Mouse (Mus musculus): Measurements from ENCODE around the gene 1300017J02Rik.

1300017J02Rik gene

DNA sequence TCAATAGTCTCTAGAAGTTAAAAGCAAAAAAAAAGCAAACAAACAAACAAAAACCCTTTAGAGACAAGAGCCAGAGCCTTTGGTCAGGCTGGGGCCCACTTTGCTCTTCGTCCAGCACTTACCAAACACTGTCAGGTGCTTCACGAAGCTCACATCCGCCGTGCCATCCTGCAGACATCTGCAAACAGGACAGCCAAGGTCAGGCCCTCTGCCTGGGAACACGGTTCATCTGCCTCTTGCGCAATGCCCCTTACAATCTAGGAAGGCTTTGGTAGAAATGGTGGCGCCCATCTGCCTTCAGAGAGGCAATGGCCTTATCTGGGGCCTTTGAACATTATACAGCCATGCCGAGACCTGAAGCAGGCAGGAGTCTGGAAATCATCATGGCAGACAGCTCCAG is 30.1 kb downstream of the 1300017J02Rik start:
- DNase-seq (ENCODE audit: low spot score in 2 of 2): no peak

GRCm38 (mm10) chr9:103271104-103271503 is 33.8 kb downstream of the 1300017J02Rik start:
- DNase-seq (ENCODE audit: low spot score in 2 of 2): no peak

- DNase-seq (ENCODE audit: low spot score in 2 of 2): no peak
These were observed 39.1 kb downstream of the 1300017J02Rik start for GRCm38 (mm10) chr9:103265778-103266177.

DNA sequence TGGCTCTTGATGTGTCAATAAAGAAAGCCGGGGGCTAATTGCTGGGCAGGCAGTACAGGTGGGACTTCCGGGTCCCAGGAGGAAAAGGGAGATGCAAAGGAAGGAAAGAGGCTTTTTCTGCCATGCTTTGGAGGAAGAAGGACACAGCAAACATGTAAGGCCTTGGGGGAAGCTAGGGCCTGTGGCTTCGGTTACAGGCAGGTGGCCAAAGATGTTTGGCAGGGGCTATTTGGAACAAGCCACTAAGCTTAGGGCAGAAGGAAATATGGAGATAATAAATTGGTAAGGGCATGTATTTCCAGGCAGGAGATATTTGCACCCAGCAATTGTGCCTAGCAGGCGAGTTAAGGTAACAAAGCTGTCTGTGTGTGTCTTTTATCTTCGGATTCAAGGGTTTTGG is 52.0 kb downstream of the 1300017J02Rik start:
- DNase-seq (ENCODE audit: low spot score in 2 of 2): no peak

GRCm38 (mm10) chr9:103248618-103249017 is 56.3 kb downstream of the 1300017J02Rik start:
- no peak for DNase-seq (ENCODE audit: low spot score in 2 of 2)

GRCm38 (mm10) chr9:103246526-103247168 is 58.2 kb downstream of the 1300017J02Rik start:
- no peak for DNase-seq (ENCODE audit: low spot score in 2 of 2)

GRCm38 (mm10) chr9:103243640-103244039 is 61.2 kb downstream of the 1300017J02Rik start:
- DNase-seq (ENCODE audit: low spot score in 2 of 2): no peak

DNA sequence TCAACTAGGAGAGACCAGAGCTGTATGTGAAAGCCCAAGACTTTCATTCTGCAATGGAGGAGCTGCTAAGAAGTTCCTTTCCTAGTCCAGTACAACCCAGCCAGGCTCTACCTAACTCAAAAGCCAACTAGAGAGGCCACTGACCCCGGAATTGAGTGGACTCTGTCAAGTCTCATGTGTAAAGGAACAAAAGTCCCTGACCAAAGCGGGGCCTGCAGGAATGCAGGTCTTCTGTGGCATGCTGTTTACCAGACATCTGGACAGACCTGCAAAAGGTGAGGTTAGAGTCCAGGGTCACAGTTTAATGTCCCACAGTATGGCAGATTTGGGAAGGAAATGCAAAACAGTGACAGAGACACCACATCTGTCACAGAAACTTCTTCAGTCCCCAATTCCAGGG is 63.7 kb downstream of the 1300017J02Rik start:
- DNase-seq (ENCODE audit: low spot score in 2 of 2): no peak

DNA sequence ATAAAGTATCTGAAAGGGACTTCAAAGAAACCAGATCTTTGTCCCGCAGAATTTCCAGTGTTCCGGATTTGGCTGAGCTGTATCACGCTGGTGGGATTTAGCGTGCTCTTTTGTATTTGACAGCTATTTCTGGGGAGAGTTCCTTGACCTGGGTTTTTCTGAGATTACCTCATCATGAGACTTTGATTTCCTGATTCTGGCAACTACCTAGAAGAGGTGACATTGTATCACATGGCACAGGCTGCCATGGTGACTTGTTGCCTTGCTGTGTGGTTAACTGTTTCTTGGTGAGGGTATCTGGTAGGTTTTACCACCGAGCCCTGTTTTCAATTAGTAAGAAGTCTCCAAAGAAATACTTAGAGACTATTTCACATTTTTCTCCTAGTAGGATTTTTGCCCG is 65.4 kb downstream of the 1300017J02Rik start:
- no peak for DNase-seq (ENCODE audit: low spot score in 2 of 2)

DNA sequence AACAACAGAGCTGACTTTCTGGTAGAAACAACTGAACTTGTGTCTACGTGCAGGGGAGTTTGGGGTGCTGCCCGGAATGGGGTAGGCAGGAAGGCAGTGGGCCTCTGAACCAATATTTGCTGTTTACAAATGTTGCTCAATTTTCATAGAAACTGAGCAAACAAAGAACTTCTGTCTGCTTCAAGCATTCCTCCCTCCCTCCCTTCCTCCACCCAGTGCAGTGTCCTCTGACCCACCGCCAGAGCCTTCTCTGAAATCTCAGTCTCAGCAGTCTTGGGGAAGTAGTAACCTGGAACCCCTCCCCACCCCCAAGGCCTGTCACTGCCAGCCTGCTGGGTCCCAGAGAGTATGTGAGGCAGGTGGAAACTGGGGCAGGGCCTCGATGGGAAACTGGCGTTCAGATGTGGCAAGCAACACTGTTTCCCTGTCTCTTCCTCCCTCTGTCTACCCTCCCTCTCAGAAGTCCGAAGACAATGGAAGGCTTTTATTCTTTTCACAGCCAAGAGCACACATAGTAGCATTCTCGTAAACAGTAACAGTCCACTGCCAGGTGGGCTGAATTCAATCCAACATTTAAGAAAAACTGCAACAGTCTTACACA is 70.2 kb downstream of the 1300017J02Rik start:
- no peak for DNase-seq (ENCODE audit: low spot score in 2 of 2)

- DNase-seq (ENCODE audit: low spot score in 2 of 2): no peak
These were observed 70.8 kb downstream of the 1300017J02Rik start for GRCm38 (mm10) chr9:103234059-103234458.

GRCm38 (mm10) chr9:103233006-103233395 is 71.9 kb downstream of the 1300017J02Rik start:
- peak; percentile 45 to 71 for DNase-seq (ENCODE audit: low spot score in 2 of 2)

DNA sequence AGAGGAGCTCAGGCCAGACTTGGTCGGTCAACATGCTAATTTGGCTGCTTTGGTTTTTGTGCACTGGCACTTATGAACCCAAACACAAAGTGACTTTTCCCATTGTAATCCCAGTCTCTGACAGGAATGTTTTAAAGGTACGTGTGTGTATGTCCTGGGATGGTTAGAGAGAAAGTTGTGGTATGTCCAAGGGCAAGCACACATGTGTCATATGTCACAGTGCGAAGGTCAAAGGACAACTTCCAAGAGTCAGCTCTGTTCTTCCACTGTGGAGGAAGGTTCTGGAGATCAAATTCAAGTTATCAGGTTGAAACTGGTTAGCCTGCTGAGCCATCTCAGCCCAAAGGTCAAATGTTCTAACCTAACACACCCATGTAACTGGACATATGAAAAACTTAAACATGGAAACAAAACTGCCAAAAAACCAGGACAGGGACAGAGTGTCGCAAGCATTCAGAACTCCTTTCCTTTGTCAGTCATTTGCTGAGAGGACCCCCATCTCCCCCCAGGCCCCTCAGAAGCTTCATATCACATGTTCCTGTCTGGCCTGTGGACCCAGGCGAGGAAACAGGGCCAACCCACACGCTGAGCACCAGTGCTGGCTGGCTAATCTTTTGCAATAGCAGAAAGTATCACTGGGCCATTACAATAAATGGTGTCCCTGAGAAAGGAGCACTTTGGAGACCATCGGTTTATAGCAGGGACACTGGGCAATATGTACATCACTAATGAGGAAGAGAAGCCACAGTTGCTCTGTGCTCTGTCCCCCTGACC is 72.5 kb downstream of the 1300017J02Rik start:
- no peak for DNase-seq (ENCODE audit: low spot score in 2 of 2)

DNA sequence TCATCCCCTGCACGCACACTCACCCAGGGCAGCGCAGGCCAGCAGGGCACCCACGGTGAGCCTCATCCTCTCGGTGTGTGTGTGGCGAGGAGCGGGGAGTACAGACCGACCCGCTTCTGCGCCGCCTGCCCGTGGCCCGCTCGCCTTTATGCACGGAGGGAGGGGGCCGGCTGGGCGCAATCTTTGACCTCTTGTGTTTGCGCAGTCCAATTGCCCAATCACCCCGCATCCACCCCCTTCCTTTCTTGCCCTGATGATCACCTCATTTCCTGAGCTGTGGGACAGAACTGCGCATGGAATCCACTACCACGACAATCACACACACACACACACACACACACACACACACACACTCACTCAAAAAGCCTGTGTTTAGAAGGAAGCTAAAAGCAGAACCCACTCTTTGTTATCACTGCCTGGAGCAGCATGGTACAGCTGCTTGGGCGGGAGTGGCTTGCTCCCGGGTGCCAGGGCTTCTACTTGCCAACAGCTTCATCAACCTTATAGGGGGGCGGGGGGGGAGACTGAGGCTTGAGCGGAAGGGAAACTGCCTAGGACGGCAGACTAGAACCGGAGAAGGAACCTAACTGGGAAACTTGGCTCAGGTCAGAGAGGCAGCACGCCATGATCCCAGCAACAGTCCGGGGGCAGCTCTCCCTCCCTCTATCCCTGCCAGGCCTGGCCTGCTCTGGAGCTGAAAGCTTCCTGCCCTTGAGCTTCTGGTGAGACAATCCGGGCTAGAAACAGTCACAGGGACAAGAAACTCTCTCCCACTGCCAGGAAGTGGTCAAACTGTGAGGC is 74.5 kb downstream of the 1300017J02Rik start, which contains the start of the genes Gm20425 and Trf:
Gene Gm20425, minus strand, starts transcription at position 157 of the 801 bp plus-strand sequence.
Gene Trf, minus strand, starts transcription at position 294 of the 801 bp plus-strand sequence.
- DNase-seq (ENCODE audit: low spot score in 2 of 2): peak in 1 of 2 experiments; percentile 14

GRCm38 (mm10) chr9:103229037-103229867 is 75.6 kb downstream of the 1300017J02Rik start:
- no peak for DNase-seq (ENCODE audit: low spot score in 2 of 2)

- no peak for DNase-seq (ENCODE audit: low spot score in 2 of 2)
These were observed 76.4 kb downstream of the 1300017J02Rik start for GRCm38 (mm10) chr9:103228370-103229003.

- no peak for DNase-seq (ENCODE audit: low spot score in 2 of 2)
These were observed 77.1 kb downstream of the 1300017J02Rik start for GRCm38 (mm10) chr9:103227760-103228159.

- DNase-seq (ENCODE audit: low spot score in 2 of 2): no peak
These were observed 78.1 kb downstream of the 1300017J02Rik start for GRCm38 (mm10) chr9:103226806-103227205.

- peak; percentile 47 to 48 for DNase-seq (ENCODE audit: low spot score in 2 of 2)
These were observed 79.4 kb downstream of the 1300017J02Rik start for GRCm38 (mm10) chr9:103225464-103225863.

GRCm38 (mm10) chr9:103224721-103225120 is 80.2 kb downstream of the 1300017J02Rik start:
- no peak for DNase-seq (ENCODE audit: low spot score in 2 of 2)

Measured in thymus, postnatal 10 days (tissue).